Mouse (Mus musculus) adipocyte (in vitro differentiated cells): ENCODE data around the gene Gm10282.
A peak's percentile ranks its signal among the peaks of the same experiment; 100 is the strongest.

ENCODE experiments used
- DNase-seq: peaks from one replicate; pipeline ENCODE4 v3.0.0-alpha.2; 2016; ENCODE audit warnings: low spot score

Gene Gm10282

DNA sequence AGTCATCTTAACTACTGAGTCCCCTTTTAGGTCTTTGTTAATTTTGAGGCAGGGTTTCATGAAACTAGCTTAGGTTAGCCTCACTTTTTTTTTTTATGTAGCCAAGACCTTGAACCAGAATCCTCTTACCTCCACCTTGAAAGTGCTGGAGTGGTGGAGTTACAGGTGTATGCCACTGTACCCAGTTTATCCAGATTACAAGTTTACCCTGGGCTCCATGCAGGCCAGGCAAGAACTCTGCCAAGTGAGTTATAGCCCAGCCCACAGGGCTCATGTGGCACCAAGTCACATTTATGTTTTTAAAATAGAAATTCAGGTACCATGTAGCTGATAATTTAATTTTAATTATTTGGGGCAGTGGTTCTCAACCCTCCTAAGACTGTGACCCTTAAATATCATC lies 43.6 kb downstream of the Gm10282 start:
- no peak for DNase-seq

DNA sequence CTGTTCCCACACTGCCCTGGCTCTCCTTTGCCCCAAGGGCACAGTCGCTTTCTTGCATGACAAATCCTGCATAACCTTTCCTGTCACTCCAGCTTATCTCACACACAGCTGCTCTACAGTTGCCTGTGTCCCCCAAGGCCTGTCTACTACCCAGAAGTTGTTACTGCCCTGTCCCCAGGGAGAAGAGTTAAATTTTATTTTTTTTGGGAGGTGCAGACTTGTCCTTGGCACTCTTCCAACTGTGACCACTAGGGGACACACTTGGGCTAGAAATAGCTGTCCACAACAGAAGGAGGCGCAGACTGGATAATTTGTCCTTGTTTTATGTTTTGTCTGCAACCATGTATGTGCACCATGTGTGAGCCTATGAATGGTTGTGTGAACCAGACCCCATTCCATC lies 44.0 kb downstream of the Gm10282 start:
- DNase-seq: peak; percentile 71

DNA sequence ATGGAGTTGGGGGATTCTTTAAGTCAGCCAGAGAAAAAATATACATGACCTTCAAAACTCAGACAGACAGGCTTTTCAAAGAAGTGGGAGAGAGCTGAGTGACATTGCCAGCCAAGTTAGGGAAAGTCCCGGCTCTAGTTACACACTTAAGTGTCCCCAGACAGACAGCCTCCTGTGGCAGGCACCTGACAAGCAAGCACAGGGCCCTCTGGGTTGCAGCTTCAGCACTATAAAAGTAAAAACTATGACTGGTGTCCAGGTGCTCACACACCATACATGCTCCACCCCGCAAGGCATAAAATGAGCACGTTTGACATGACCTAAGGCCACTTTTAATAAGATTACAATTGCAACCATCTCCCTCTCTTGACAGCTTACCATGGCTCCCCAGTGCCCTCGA lies 44.5 kb downstream of the Gm10282 start:
- no peak for DNase-seq

DNA sequence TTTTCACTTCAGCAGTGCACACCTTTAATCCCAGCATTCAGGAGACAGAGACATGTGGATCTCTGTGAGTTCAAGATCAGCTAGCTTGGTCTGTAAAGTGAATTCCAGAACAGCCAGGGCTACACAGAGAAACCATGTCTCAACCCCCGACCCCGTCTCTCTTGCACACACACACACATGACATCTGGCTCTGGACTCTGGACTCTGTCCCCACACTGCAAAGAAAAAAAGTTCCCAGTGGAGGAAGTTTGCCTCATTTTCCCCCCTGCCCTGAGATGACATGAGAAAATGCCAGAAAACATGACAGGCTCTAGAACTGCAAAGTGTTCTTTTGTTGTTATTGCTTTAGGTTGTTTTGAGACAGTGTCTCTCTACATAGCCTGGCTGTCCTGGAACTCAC lies 45.2 kb downstream of the Gm10282 start:
- DNase-seq: no peak

DNA sequence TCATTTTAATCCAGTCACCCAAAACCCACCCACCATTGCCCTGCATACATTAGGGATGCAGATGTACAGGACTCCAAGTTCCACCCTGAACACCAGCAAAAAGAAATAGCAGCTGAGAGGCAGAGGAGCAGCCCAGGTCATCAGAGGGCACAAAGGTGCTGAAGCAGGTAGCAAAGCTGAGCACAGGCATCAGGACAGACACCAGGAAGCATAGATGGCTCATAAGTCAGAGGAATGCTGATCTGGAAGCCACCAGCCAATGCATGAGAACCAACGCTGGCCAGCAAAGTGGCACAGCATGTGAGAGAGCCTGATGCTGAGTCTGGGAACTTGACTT lies 47.2 kb downstream of the Gm10282 start:
- DNase-seq: no peak

DNA sequence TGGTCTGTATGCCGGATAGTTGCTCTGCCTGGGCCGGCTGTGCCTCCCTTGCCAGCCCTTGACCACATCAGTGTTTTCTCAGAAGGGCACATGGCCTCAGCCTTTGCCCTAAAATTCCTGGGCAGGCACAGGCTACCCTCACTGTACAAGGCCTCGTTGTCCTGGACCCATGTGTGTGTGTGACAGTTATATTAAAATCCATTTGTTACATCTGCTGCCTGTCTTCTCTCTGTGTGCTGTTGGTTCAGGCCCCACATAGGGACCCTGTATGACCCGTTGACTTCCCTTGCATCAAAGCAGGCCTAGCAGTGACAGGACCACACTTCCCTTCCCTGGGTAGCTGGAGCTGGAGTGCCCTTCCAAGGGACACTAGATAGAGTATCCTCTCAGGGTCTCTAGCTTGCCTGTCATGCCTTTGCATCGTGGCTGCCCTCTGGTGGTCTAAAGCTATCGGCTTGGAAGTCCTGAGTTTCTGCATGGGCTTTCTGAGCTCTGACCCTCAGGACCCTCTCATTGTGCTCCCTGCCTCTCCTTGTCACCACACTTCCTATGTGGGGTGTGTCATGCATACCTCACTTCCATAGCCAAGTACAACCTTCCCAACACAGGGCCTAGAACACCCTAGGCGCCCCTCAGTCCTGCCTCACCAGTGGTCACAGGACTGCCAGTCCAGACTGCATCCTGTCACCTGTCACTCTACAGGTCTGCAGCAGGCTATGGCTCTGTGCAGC lies 47.7 kb downstream of the Gm10282 start:
- peak; percentile 32 for DNase-seq
